Mouse (Mus musculus) T-cell, adult 2 months (primary cell): Measurements from ENCODE around the gene Ubxn10.

Experiments used
- DNase-seq: peaks from one replicate; pipeline ENCODE4 v3.0.0; 2022; ENCODE audit warnings: low spot score

Ubxn10 gene

DNA sequence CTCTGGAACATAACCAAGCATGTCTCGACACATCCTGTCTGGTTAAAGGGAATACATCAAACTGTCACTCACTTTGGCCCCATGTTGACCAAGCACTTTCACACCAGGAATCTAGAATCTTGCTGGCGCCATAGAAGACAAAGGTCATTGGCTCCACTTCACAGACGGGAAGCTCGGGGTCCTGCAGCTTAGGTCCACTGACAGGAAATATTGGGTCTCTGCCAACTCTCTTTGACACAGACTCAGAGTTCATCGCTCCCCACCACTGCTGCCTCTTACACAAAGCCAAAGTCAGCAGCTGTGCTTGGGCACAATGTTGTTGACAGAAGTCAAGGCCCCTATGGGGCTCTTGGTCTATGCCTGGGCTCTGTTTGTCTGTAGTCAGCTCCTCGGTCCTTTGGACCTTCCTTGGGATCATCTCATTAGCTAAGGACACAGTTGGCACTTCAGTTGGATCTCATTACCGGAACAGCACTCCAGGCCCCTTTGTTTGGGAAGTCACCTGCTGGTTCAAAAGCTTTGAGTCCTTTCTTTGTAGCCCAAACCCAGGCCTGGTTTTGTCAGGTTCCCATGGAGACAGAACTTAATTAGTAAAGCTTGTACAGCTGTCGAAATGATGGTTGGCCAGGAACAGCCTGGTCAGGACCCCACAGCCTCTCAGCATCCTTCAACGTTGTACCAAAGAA, 7.8 kb downstream of the Ubxn10 start:
- no peak for DNase-seq

DNA sequence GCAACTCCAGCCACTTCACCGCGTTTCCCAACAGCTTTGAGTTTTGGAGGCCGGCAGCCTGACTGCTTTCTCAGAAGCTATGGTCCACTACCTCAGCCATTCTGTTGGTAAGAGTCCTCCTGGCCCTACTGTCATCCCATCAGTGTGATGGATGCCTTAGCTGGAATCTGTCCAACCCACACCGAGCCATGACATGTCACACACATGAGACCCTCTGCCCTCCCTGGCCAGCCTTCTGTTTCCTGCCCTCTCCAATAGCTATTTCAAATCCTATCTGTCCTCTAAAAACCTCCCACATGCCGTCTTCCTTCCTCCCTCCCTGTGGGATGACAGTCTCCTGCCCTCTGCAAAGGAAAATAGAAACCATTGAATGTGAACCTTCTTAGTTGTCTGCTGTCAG, 11.2 kb downstream of the Ubxn10 start:
- DNase-seq = no peak

DNA sequence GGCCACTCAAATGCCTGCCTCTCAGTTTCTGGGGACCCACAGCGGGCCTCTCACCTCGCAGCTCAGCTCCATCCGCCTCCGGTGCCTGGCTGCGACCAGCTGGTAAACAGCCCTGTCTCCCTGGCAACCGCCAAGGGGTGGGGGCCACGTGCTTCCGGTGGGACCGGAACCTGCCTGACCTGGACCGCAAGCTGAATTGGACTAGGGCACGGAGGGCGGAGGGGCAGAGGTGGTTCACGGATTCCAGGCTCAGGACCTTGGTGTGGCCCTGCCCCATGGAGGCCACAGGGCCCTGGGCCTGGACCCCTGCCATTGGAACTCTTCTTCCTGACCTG, 11.9 kb downstream of the Ubxn10 start:
- peak; percentile 50 for DNase-seq

DNA sequence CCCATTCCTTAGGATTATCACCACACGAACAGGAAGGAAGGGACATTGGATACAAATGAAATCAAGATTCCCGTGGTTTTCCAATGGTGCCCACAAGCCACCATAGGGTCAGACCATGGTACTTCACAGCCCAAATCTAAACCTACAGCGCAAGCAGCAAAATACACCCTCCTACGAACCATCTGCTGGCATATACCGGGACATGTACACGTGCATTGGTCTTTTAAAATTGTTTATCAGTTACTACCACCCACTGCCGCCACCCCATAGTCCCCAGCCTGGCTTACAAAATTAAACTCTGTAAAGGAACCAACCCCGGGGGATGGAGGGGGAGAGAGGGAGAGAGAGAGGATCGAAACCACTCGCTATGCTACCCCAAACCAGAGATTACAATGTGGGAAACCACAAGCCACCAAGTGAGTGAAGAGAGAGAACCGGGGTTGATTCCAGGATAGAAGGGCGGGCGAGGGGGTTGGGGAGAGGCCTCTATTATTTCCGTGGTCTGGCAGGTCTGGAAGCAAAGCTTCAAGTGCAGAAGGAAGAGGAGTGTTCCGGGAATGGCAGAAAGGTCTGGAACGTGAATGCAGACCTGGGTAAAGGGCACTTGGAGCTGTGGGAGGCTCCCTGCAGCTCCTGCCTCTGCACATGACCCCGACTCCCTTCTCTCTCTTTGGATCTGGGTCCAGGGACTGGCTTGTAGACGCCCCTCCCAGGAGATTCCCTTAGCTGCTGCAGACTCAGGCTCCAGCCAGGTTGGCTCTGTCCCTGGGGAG, 12.4 kb downstream of the Ubxn10 start, which contains the start of gene Pla2g2c:
Gene Pla2g2c, plus strand, starts transcription at position 439 of the 773 bp plus-strand sequence.
- peak; percentile 9 for DNase-seq

DNA sequence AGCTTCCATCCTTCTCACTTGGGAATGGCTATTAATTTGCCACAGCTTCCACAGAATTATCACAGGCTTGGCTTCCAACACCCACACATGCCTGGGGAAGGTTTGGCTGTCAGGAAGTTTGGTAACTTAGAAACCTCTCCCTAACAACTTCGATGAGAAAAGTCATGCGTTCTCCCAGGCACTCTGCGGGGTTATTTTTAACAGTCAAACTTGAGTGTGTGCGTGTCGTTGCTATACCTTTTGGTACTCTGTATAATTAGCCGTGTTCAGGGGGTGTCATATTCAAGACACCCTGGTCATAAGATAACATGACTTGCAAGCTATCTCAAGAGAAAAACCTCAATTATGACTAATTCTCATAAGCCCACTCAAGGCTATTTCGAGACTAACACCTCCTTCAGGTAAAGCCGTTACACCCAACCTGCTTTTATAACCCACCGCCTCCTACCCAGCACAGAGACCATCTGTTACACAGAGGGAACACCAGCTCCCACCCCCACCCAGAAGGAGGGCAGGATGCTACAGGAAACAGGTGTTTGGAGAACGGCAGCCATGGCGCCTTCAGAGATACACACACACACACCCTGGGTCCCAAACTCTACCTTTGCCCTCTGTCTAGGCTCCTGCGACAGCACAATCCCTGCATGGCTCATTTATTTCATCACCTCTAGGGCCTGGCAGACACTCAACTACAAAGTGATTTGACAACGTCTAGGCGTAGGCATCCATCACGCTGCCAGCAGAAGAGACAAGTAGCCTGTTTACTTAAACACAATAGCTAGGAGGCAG, 13.3 kb downstream of the Ubxn10 start:
- no peak for DNase-seq

- DNase-seq = no peak
Measured at GRCm38 (mm10) chr4:138719264-138719596, 17.7 kb downstream of the Ubxn10 start.

GRCm38 (mm10) chr4:138718586-138719263, 18.2 kb downstream of the Ubxn10 start:
- DNase-seq = no peak

DNA sequence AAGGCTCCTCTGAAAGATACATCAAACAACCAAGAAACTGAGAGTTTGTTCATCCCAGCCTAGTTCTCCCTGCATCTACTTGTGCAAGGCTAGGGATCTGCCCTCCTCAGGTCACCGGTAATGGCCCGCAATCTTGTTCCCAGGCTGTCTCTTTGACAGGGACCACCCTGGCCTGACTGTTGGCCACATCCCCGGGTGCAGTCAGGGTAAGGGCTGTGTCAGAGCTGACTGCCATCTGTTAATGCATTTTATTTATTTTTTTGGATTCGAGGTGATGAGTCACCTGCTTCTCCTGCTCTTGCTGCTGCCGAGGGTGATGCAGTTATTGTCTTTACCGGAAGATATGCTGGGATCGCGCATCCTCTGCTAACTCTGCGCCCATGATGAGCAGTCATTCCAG, 20.3 kb downstream of the Ubxn10 start:
- DNase-seq = no peak

- DNase-seq = no peak
Measured at GRCm38 (mm10) chr4:138714186-138714585, 22.8 kb downstream of the Ubxn10 start.

GRCm38 (mm10) chr4:138712621-138713020, 24.3 kb downstream of the Ubxn10 start:
- DNase-seq = no peak

DNA sequence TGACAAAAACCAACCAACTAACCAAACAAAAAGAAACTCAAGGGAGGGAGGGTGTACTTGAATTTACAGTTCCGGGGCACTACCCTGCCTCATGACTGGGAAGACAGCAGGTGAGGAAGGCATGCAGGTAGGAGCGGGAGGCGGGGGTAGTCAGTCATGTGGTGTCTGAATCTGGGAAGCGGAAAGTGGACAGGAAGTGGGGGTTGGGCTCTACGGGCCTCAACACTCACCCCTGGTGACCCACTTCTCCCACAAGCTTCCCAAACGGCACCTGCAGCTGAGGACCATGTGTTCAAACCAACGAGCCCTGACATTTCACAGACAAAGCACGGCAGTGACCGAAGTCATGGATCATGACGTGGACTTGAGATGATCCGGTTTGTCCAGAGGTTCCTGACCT, 24.9 kb downstream of the Ubxn10 start:
- no peak for DNase-seq

- DNase-seq = no peak
Measured at GRCm38 (mm10) chr4:138711051-138711820, 25.7 kb downstream of the Ubxn10 start.

DNA sequence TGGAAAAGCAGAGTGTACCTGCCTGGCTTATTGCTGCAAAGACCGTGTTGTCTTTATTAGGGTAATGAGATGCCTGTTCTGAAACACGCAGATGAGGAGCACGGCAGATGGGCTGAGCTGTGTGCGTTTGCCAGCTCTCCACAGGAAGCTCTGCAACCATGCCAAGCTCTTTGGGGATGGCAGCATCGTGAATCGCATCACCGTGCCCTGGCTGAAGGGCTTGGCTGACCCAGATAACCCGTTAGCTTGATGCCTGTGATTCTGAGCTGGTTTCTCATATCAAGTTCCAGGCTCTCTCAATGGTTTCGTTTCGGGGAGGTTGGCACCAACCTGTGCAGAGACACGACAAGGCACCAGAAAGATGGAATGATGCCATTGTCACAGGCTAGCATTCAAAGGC, 26.3 kb downstream of the Ubxn10 start:
- no peak for DNase-seq

- no peak for DNase-seq
Measured at GRCm38 (mm10) chr4:138709944-138710343, 27.0 kb downstream of the Ubxn10 start.

DNA sequence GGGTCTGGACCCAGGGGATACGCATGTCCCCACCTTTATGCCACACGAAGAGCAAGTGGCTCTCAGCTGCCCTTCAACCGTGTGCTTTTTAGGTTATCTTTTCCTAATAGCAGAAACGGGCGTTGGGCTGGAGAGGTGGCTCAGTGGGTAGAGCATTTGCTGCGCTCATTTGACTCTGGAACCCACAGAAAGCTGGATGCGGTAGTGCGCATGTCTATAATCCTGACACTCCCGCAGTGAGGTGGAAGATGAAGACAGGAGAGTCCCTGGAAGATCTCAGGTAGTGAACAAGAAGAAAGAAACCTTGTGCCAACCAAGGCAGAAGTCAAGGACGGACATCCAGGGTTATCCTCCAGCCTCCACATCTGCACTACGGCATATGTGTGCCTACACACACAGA, 27.7 kb downstream of the Ubxn10 start:
- DNase-seq = no peak

- DNase-seq = peak; percentile 25
Measured at GRCm38 (mm10) chr4:138708636-138709035, 28.3 kb downstream of the Ubxn10 start.

DNA sequence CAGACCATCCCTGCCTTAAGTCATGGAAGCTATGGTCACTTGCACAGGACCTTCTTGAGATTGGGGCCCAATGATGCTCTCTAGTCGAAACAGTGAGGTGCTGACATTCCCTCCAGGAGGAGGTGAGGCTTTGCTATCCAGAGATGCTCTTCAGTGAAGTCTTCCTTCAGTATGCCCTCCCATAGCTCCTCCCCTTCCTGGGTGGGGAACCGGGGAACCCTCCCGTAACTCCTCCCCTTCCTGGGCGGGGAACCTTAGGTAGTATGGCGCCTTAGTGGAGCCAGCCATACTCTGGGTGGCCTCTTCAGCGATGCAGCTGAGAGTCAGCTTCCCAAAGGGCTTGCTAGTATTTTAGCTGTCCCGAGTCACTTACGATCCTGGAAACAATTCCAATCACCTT, 30.3 kb downstream of the Ubxn10 start:
- DNase-seq = no peak

GRCm38 (mm10) chr4:138704169-138704568, 32.8 kb downstream of the Ubxn10 start:
- no peak for DNase-seq

- DNase-seq = no peak
Measured at GRCm38 (mm10) chr4:138703591-138703990, 33.4 kb downstream of the Ubxn10 start.

GRCm38 (mm10) chr4:138702528-138702927, 34.4 kb downstream of the Ubxn10 start:
- no peak for DNase-seq

DNA sequence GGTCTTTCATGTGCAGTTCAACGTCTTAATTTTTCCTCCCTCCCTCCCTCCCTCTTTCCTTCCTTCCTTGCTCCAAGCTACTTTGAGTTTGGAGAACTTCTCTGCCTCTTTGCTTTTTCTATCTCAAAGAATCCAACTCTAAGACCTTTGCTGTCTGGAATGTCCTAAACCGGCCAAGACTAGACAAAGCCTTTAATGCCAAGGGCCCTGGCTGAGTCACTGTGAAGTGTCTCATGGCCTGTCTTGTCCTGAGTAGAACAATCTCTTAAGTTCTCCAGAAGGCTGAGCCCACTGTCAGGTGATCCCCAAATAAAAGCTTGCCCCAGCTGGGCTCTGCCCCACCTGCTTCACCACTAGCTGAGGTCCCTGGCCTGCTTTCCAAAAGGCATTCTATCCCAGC, 34.9 kb downstream of the Ubxn10 start:
- DNase-seq = no peak

DNA sequence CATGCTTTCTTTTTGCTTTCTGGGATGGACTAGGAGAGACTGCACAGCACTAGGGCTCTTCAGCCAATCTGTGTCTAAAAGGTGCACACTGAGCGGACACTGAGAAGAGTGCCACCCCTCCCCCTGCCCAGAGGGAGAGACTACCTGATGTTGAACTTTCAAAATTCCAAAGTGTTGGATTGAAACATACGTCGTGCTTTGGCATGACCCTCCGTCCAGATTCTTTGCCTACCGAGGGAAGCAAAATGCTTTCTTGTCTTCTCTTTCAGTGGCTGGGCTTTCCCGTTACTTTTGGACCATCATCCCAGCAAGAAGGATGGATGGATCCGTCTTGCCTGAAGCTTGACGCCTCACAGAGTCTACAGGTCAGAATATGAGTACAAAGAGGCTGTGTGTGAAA, 35.9 kb downstream of the Ubxn10 start:
- DNase-seq = no peak
